Mouse (Mus musculus) ES-E14 (cell line): Measurements from ENCODE around the gene Heg1.

ENCODE experiments used
- HCFC1 ChIP-seq: IDR thresholded peaks from 2 replicates; pipeline ENCODE4 v1.6.1; 2012; ENCODE audit warnings: low read length, inconsistent platforms, borderline replicate concordance; ENCODE audit not compliant: insufficient read depth
- ZC3H11A ChIP-seq: IDR thresholded peaks from 2 replicates; pipeline ENCODE4 v1.6.1; 2012; ENCODE audit warnings: low read depth, mild to moderate bottlenecking, inconsistent platforms, low read length, borderline replicate concordance
- ZNF384 ChIP-seq: IDR thresholded peaks from 2 replicates; pipeline ENCODE4 v1.6.1; 2012; ENCODE audit warnings: low read depth, low read length, inconsistent platforms

DNA sequence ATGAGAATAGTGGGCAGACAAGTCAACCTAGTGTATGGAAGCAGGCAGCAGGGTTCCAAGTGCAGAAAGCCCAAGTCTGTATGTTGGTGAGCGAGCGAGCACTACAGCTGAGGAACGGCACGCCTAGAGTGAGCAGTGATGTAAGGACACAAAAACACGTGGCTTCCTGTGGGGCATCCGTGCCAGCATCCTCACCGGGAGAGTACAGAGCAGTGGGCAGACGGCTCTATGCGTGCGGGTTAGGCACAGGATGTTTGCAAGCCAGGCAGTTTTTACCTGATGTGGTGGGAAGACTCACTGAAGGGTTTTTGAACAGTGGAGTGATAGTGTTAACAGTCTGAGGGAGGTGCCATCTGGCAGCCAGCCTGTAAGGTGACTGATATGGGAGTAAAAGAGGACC, 23.9 kb downstream of the Heg1 start:
- TF ChIP-seq ZC3H11A (no peak), ZNF384 (no peak), HCFC1 (no peak)
